Mouse (Mus musculus): ENCODE data around the gene Gm20696.

Gm20696 gene

DNA sequence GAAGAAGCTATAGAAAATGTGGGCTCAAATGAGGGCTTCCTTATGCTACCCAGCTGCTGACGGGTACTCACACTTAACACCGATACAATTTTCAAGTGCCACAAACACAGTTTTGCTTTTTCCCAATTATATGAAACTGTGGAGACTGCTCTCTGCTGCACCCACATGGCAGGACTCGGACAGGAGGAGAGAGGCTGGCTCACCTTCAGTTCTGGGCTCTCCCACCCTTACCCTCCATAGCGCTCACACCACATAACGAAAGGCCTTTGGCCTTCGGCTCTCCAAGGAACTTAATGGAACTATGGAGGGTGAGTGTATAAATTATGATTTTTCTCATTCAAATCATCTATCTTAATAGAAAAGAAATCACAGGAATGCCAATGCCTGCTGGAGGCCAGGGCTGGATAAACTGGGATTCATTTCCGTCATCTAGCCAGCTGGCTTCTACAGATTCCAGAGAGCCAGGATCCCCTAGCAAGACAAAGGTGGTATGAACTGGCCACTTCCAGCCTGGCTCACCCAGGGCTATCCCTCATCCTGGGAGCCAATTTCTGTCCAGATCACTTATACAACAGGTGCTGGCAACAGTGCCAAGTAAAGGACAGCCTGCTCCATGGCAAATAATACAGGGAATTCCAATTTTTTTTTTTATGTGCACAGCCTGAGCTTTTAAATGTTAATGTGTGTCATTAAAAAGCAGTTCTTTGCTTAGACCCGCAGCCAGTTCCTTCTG is 36.7 kb downstream of the Gm20696 start:
- in situ Hi-C loops (cut with MboI, MseI): loop anchor here (10.0 to 25.0 kb wide), 2 partner anchors 268 to 1825 kb away; partner anchors contain the start of gene Mitf (in 1 of the 2)

DNA sequence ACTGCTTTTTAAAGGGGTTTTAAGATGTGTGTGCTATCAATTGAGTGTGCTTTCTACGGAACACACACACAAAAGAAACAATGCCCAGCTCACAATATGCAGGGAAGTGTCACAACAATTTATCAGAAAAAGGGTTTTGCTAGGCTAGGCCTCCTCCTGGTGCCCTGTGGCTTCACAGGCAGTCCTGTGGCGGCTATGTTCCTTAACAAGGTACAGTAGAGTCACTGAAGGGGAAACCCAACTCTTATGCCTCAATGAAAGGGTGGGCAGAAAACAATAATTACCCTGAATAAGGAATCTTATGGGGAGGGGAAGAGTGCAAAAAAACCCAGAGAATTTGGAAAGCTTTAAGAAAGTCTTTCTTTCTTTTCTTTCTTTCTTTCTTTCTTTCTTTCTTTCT is 40.2 kb downstream of the Gm20696 start:
- in situ Hi-C loops (cut with MboI, MseI): loop anchor here in 1 of 2 experiments (25.0 kb wide), 1 partner anchor 264 kb away; no protein-coding TSS in a partner anchor

DNA sequence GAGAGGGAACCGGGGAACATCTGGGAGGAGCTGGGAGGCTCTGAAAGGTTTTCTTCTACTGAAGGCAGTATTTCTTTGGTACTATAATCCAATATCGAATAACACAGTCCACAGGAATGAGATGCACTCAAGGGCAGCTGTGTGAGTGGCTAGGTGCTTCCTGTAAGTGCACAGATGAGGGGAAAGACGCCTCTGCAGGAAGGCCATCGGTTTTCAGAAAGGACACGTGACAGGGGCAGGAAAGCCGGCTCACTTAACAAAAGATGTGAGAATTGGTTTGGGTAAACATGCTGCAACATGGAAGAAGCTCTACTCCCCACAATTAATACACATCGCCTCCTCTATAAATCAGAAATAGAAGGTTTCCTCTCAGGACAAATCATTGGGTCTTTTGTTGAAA is 40.8 kb downstream of the Gm20696 start:
- in situ Hi-C loops (cut with MboI, MseI): loop anchor here in 1 of 2 experiments (25.0 kb wide), 1 partner anchor 264 kb away; no protein-coding TSS in a partner anchor

DNA sequence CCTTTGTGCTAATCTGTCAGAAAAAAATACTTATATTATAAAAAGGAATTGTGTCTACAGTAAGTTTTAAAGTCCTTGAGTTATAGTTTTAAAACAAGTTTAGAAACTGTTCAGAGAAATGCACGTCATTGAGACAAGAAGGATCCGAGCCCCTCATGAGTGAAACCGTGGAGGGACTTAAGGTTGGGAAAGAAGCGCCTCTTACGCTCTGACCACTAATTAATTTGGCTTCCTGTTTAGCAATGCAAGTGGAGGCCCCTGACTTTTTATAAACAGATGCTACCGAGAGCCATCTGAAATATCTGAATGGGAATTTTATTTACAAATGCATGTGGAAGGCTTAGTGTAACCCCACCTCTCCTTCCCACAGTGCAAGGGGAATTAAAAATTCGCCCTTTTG is 41.3 kb downstream of the Gm20696 start:
- in situ Hi-C loops (cut with MboI, MseI): loop anchor here in 1 of 2 experiments (25.0 kb wide), 1 partner anchor 263 kb away; no protein-coding TSS in a partner anchor

DNA sequence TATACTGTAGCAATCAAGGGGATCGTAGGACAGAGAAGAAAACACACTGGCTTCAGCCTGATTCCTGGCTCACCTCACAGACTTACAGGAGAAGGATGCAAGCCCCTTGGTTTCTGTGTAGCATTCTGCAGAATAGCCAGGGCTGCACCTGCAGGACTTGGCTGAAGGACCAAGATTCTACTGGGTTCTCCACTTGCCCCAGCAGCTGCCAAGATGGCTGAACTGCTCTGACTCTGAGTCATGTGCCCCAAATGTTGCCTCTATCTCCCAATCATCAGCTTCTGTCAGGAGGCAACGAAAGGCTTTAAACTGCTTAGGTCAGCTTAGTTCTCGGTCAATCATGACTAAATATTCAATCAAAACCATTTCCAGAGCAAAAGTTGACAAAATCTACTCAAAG is 42.1 kb downstream of the Gm20696 start:
- in situ Hi-C loops (cut with MboI, MseI): no loop called here

DNA sequence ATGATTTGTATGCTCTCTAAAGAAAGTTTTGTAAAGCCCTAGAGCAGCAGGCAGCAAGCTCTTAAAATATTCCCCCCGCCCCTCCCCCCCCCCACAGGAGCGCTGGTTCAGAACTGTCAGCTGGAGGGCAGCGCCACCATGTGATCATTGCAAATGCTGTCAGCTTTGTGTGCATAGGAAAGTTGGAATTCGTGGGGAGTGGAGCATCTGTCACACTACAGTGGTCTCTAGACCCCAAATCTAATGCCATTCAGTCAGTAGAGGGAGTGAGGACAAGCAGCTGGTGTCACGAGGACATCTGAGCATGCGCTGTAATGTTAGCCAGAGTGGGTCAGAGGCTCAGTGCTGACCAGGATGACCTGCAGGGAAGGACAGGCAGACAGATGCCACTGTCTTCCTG is 43.0 kb downstream of the Gm20696 start:
- in situ Hi-C loops (cut with MboI, MseI): no loop called here

DNA sequence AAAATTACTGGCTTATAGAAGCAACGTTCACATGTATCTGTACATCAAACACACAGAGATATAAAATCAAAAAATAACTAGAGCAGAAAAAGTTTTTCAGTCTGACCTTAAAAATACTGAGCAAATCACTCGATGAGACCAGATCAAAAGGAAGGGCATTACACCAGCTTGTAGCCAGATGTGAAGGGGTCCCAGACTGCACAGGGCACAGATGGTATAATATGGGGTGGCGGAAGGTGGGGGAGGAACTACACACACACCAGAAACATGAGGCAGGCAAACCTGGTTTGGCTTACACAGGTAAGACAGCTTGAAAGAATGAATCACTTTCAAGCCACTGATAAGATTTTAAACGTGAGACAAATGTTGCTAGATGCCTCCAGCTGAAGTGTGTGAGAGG is 45.4 kb downstream of the Gm20696 start:
- in situ Hi-C loops (cut with MboI, MseI): no loop called here

DNA sequence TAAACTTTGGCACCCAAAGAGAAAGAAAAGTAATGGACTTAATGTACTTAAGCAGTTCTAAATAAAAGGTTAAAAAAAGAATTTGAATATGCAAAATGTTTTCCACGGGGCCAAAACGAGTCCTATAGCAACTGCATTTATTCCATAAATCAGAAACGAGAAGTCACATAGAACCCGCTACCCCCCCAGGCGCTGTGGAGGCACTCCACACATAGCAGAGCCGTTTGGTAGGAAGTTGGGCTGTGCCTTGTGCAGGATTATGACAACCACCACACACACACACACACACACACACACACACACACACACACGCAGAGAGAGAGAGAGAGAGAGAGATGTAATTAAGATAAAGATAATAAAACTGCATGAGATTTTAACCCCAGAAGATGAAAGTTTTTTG is 46.1 kb downstream of the Gm20696 start:
- in situ Hi-C loops (cut with MboI, MseI): no loop called here

DNA sequence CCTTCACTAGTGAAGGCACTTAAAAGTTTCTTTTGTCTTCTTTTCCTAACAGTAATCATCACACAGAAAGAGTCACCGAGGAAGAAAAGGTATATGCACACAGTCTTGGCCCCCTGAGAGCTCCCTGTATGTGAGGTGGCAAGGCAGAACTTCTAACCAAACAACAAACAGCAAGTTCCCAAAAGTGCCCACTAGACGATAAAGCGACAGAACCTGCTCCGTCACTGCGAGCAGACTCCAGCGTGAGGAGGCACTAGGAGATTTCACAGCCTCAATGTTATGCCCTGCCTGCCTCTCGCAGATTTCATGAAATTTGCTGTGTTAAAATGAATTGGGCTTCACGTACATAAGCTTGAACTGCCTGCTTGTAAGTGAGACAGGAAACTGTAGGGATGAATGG is 46.6 kb downstream of the Gm20696 start:
- in situ Hi-C loops (cut with MboI, MseI): no loop called here

DNA sequence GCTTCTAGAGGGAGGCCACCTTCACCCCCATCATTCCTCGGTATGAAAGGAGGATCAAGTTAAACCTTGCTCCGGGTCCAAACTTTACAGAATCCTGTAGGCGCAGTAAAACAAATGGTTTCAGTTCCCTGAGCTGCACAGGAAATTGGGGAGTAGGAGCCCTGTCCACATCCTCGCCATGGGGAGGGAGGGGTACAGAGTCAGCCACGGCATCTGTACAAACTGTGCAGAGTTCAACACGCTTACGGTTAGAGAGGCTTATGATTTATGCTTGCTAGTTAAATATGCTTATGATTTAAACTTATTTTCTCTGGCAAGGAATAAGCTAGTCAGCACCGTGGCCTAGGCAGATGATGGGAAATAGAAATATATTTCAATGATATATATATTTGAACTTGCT is 47.1 kb downstream of the Gm20696 start:
- in situ Hi-C loops (cut with MboI, MseI): no loop called here

DNA sequence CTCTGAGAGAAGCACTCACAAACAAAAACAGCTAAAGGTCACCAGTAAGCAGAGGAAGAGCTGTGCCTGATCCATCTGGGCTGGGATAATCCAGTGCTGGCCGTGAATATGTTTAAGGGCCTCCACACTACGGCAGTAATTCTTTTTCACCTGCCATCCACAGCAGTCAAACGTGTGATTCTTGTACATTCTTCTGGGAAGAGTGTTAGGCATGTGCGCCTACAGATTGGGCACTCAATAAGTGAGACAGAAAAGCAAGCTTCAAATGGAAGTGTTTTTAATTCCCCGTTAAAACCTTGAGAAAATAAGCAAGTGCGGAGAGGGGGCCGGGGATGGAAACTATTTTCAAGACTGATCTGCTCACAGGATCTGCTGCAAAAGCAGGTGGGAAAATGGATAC is 48.7 kb downstream of the Gm20696 start:
- in situ Hi-C loops (cut with MboI, MseI): no loop called here

DNA sequence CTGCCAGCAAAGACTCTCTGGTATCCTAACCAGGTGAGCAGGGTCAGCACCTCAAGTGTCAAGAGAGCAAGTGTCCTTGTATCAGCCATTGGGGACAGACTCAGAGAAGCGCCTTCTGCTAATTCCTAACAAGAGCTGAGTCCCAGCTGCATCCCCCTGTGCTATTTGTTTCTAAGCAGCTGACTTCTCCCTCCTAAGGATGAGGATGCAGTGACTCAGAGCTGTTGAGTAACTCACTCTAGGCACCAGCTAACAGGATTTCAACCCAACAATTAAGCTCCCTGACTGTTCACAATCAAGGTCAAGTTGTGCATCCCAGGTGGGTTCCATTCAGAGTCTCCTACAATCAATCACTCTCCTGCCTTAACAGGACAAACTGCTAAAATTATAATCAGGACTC is 49.2 kb downstream of the Gm20696 start:
- in situ Hi-C loops (cut with MboI, MseI): no loop called here

DNA sequence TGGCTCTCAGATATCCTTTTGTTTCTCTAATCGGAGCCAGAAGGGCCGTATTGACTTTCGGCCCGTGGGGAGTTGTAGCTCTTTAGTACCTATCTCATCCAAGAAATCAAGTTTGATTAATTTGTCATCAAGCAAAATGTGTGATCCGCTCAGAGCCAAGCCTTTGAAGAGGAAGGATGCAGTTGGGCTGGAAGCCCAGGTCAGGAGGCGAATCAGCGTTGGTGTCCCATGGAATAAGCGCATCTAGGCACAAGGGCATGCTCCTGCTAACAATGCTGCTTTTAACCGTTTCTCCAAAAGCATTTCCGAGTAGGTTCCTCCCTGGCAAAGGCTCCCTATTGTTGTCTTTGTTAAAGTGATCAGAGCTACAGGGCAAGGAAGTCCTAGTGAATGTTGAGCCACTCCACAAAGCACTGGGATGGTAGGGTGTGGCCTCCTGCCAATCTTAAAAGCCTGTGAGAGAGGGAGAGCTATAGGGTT is 51.3 kb downstream of the Gm20696 start:
- in situ Hi-C loops (cut with MboI, MseI): no loop called here

DNA sequence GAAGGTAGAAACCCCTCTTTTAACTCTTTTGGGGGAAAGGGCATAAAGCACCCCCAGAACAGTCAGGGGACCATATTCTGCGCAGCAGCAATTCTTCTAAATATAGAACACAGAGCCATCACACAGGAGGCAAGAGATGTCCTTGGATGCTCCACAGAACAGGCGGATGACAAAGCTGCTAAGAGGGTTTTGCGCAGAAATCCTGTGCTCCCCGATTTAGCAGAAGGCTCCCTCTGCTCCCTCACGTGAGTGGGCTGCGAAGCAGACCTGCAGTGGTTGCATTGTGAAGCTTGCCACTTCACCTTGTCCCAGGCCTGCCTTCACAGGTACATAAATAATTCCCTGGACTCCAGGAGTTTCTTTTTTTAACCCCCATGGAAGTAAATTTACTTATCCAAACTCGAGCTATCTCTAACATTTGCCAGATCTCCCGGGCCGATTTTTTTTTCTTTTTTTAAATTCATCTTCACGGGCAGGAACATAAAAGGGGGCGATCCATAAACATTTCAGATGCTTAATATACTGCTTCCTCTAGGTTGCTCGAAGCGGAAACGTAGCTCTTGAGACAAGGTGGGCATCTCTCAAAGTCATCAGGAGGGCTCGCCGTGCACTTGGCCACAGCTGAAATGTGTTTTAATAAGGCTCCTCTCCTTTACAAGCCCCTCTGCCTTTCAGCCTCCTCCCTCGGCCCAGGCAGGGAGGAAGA is 51.9 kb downstream of the Gm20696 start:
- in situ Hi-C loops (cut with MboI, MseI): no loop called here

DNA sequence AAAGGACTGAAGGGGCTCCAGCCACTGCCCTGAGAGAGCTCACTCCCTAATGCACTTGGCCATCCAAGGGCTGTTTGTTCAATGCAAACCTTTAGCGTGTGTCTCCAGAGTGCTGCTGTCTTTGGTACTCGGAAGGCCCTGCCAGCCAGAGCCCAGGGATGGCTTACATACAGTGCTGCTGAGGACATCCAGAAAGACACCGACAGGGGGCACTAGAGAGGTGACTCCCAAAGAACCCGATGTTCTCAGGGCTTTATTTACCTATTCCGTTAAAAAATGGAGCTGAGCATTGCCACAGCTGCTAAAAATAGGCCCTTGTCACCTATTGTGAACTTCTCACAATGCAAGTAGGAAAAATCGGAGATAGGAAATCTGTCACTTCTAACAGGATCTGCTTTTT is 54.7 kb downstream of the Gm20696 start:
- in situ Hi-C loops (cut with MboI, MseI): no loop called here

DNA sequence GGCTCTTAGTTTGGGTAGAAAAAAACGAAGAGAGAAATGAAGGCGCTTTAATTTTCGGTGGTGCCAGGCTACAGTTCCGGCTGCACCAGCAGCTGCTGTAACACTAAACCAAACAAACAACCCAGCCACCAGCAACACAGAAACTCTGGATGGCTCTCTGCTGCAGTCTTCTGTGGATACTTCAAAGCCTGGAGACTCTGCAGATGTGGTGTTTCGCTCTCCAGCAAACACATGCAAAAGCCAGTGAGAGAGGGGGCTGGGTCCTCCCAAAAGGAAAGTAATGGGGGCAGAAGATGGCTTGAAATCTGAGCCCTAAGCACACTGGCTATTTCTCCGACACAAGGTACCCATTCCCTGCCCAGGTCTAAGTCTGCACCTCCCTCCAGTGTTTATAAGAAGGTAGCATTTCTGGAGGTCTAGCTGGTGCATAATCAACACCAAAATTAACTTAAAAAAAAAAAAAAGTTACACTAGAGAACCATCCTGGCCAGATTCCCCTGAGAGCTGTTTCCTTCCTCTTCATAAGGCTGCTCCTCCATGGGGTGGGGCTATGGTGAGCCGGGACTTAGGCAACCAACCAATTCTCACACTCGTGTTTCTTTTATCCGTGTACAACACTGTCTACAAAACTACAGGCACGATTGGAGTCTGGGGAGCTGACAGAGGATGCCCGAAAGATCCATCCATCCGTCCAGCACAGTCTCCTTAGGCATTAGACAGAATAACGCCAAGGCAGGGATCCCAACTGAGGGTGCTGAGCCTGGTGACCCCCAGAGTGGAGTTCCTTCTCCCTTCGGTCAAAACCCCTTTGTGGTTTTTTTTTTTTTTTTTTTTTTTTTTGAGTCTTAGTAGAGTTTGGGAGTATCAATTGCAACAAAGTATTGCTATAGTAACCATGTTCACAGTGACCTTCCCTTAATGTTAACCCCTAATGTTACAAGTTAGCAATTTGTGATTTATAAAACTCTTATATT is 55.9 kb downstream of the Gm20696 start:
- in situ Hi-C loops (cut with MboI, MseI): no loop called here

DNA sequence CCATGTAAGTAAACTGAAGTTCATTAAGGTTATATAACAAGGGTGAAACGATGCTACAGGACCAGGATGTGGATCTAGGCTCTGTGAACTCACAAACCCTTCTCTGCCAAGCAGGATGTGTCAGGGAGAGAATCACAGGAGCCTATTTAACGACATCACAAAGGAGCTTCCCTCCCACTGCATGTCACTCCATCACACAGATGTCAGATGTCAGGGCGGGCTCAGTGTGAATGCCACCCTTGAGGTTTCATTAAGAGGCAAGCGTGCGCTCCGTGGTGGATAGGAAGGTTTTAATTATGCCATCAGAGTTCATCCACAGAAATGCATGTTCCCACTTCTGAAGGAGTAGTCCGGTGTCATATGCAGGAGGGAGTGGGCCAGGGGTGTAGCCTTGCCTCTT is 60.5 kb downstream of the Gm20696 start:
- in situ Hi-C loops (cut with MboI, MseI): no loop called here

DNA sequence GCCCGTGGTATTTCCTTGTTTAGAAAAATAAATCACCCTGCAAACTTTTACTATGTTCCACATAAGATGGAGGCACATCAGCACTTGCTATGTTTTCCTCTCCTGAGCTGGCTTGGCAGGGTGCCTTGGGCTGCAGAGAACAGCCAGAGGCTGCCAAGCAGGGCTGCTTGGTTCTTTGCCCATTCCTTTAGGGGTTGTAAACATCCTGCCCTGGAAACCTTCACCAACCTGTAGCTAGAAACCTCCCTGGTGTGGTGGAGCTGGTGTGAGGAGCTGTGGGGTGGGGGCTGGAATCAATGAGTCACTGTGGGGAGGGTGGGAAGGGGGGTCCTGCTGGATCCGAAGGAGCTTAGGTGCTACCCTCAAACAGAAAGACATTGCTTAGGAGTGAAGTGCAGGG is 61.8 kb downstream of the Gm20696 start:
- in situ Hi-C loops (cut with MboI, MseI): loop anchor here in 1 of 2 experiments (5.0 kb wide), 1 partner anchor 1072 kb away; no protein-coding TSS in a partner anchor

DNA sequence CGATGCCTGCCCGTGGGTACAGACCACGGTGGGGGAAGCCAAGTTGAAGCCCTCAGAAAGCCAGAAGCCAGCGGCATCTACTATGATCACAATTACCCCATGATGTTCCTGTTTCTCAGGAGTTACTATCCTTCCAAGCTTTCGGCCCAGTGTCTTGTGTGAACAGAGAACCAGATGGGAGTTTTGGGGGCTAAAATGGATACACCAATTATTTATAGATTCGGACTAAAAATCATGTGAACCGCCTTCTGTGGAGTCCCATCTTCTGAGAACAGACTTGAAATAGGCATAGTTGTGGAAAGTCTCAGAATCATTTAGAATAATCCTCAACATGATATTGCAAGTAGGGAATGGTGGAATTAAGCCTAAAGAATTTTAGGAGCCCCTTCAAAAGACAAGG is 64.2 kb downstream of the Gm20696 start:
- in situ Hi-C loops (cut with MboI, MseI): loop anchor here in 1 of 2 experiments (5.0 kb wide), 1 partner anchor 1070 kb away; no protein-coding TSS in a partner anchor

DNA sequence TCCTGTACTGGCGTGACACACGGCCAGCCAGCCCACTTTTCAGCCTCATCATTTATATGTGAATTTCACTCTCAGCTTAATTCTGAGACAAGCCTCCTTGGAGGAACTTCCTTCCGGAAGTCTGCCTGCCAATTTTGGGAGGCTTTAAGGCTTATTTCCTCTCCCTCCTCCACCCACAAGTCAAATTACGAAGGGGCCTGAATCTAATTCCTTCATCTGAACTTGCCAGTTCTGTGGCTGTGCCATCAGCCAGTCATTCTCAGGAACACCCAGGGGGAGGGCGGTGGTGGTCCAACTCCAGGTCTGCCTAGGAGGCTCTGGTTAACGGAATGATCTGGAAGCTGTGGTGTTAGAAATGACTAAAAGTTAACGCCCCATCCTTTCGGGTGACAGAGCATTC is 65.7 kb downstream of the Gm20696 start:
- in situ Hi-C loops (cut with MboI, MseI): loop anchor here in 1 of 2 experiments (5.0 kb wide), 1 partner anchor 1069 kb away; no protein-coding TSS in a partner anchor

DNA sequence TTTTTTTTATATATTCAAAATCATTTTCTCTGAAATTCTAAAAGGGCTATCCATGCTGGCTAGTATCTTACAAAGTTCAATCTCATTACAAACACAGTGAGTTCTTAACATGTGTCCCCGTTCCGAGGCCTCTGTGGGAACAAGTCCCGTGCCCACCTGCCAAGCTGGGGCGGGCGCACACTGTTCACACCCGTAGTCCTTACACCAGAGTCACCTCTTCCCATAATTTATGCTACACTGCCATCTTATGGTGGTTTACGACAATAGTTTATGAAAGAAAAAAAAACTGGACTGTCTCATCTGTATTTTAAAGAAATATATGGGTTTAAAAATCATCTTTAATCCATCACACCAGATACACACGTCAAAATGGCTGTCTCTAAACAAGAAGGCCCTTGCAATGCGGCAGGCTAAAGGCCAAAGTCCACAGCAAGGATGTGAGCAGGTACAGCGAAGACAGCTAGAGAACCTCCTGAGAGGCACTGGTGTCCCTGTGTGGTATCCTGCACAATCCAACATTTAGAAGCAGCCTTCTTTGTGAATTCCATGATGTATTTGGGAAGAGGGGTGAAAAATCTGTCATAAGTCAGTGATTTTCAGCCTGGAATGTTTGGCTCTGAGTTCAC is 66.3 kb downstream of the Gm20696 start:
- in situ Hi-C loops (cut with MboI, MseI): loop anchor here in 1 of 2 experiments (5.0 kb wide), 1 partner anchor 1068 kb away; no protein-coding TSS in a partner anchor

All from T-helper 17 cell (primary cell).